Mouse (Mus musculus): ENCODE results near the gene Cpxm1. TPM values are rescaled to one million over a fixed set of nuclear protein-coding genes. Genes with fewer than 3 reads are reported as not detected.

Cpxm1 gene
- polyA plus RNA-seq, 1 experiment from 2014 or later = 110 TPM

GRCm38 (mm10) chr2:130423397-130424125, 26.2 kb upstream of the Cpxm1 start:
- 17% methylated on average over 49 of the region's 49 CpGs for WGBS
- H3K27ac ChIP-seq = peak overlapping the region; percentile 92
- peak; percentile 77 for ATAC-seq (ENCODE audit: insufficient number of reproducible peaks, insufficient read depth, low FRiP score, low TSS enrichment, low read depth)

GRCm38 (mm10) chr2:130421781-130422620, 24.6 kb upstream of the Cpxm1 start:
- Histone ChIP-seq H3K9ac (no peak overlapping the region), H3K9me3 (no peaks in the 10 kb centered on the region), H3K4me2 (0 out of 2 replicates have a peak overlapping the region, but pooled peaks have one; percentile 1), H3K27ac (no peak overlapping the region), H3K27me3 (no peaks in the 10 kb centered on the region), H3K4me1 (peaks cover 38% of the 10 kb centered on the region), H3K36me3 (peaks cover 28% of the 10 kb centered on the region), H3K4me3 (no peak overlapping the region)
- no peak for ATAC-seq (ENCODE audit: insufficient number of reproducible peaks, insufficient read depth, low FRiP score, low TSS enrichment, low read depth)
- 96% methylated on average over 26 of the region's 26 CpGs for WGBS

More at GRCm38 (mm10) chr2:130423397-130424125, 26.2 kb upstream of the Cpxm1 start:
- Histone ChIP-seq H3K9ac (peak overlapping the region; percentile 92), H3K9me3 (no peaks in the 10 kb centered on the region), H3K36me3 (peaks cover 28% of the 10 kb centered on the region), H3K4me2 (peak overlapping the region; percentile 84), H3K4me3 (peak overlapping the region; percentile 84), H3K27me3 (no peaks in the 10 kb centered on the region), H3K4me1 (peaks cover 38% of the 10 kb centered on the region)

GRCm38 (mm10) chr2:130414094-130414856, 16.9 kb upstream of the Cpxm1 start:
- Histone ChIP-seq H3K4me2 (no peak overlapping the region), H3K36me3 (peaks cover 7% of the 10 kb centered on the region), H3K9ac (no peak overlapping the region), H3K27me3 (no peaks in the 10 kb centered on the region), H3K4me3 (no peak overlapping the region), H3K4me1 (peaks cover 17% of the 10 kb centered on the region), H3K27ac (no peak overlapping the region), H3K9me3 (no peaks in the 10 kb centered on the region)
- ATAC-seq (ENCODE audit: insufficient number of reproducible peaks, insufficient read depth, low FRiP score, low TSS enrichment, low read depth) = no peak
- WGBS = 73% methylated on average over 6 of the region's 6 CpGs

DNA sequence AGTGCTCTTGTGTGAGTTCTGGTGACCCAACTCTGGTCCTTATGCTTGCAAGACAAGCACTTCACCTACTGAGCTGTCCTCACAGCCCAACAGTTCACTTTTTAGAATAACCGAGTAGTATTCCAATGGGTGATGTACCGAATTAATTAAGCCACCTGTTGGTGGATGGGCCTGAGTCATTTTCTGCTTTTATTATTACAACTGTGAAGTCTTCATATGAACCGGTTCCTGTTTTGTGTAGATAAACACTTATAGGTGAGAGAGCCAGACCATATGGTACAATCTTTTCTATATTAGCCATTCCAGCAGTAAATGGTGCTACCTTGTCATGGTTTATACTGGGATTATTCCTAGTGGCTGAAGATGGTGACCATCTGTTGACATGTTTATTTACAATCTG, 15.4 kb upstream of the Cpxm1 start:
- WGBS = 84% methylated on average over 3 of the region's 3 CpGs
- H3K4me3 ChIP-seq = no peak overlapping the region
- H3K4me1 ChIP-seq = peaks cover 25% of the 10 kb centered on the region
- no peak for ATAC-seq (ENCODE audit: insufficient number of reproducible peaks, insufficient read depth, low FRiP score, low TSS enrichment, low read depth)
- peak overlapping the region; percentile 73 for H3K27ac ChIP-seq
- H3K9me3 ChIP-seq = no peaks in the 10 kb centered on the region
- no peaks in the 10 kb centered on the region for H3K27me3 ChIP-seq
- H3K4me2 ChIP-seq = no peak overlapping the region
- H3K9ac ChIP-seq = no peak overlapping the region
- H3K36me3 ChIP-seq = no peaks in the 10 kb centered on the region

DNA sequence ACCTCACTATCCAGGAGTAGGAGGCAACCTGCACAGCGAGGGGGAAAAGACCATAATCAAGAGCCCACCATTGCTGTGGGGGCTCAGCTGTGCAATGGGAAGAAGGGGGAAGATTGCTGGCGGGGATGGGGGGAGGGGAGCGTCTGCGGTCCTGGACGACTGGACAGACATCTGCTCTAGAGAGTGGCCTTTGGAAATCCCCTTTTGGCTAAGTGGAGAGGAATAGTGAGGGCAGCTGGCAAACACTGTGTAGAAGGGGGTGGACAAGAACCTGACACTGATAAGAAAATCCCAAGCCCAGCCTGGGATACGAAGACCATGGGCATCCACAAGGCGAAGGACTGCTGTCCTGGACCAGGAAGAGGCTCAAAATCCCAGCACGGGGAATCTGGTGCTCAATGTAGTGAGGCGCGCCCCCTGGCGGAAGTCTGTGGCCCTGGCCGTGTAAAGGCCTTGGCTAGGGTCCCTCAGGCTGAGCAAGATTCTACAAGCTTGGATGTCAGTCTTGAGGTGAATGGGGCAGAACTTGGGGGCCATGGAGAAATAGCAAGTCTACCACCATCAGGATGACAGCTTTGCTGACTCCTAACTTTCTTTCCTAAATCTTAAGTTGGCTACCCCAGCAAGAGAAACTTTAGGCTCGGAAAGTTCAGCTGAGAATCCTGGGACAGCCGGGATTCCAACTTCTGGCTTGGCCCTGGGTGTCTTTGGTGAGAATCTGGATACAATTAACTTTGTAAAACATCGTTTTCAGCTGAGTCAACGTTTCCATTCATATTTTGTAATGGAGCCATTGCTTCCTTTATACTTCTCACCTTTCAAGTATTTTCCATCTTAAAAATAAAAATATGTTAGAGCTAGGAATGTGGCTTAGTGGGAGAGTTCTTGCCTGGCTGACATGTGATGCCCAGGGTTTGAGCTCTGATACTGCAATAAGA, 14.5 kb upstream of the Cpxm1 start:
- H3K9ac ChIP-seq = no peak overlapping the region
- H3K4me2 ChIP-seq = no peak overlapping the region
- H3K27me3 ChIP-seq = no peaks in the 10 kb centered on the region
- H3K27ac ChIP-seq = peak overlapping the region; percentile 74
- peaks cover 33% of the 10 kb centered on the region for H3K4me1 ChIP-seq
- ATAC-seq (ENCODE audit: insufficient number of reproducible peaks, insufficient read depth, low FRiP score, low TSS enrichment, low read depth) = peak; percentile 81
- 31% methylated on average over 16 of the region's 16 CpGs for WGBS
- no peaks in the 10 kb centered on the region for H3K36me3 ChIP-seq
- no peak overlapping the region for H3K4me3 ChIP-seq
- H3K9me3 ChIP-seq = no peaks in the 10 kb centered on the region

- Histone ChIP-seq H3K9ac (no peak overlapping the region), H3K4me2 (0 out of 2 replicates have a peak overlapping the region, but pooled peaks have one; percentile 9), H3K36me3 (no peaks in the 10 kb centered on the region), H3K4me3 (no peak overlapping the region), H3K27me3 (no peaks in the 10 kb centered on the region; the same call in 1 of the 2 replicates), H3K9me3 (no peaks in the 10 kb centered on the region), H3K27ac (peak overlapping the region; percentile 72), H3K4me1 (peaks cover 34% of the 10 kb centered on the region)
- ATAC-seq (ENCODE audit: insufficient number of reproducible peaks, insufficient read depth, low FRiP score, low TSS enrichment, low read depth) = peak; percentile 53
- WGBS = 6% methylated on average over 6 of the region's 6 CpGs
Observed at GRCm38 (mm10) chr2:130408194-130408593, 10.8 kb upstream of the Cpxm1 start.

DNA sequence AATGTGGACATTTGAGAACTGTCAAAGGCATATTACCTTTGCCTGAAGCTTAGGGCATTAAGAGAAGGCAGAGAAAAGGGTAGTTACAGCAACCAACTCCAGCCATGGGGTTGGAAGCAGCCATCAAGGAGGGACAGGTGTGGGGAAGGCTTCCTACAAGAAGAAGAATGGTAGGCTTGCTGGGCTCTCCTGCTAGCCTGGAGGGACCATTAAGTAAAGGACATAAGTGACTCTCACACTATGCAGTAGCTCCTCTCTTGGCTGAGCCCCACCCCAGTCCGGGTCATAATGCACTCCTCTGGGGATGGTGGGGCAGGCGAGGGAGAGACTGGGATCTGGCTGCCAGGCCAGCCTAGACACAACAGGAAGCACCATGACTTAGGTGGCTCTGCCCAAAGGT, 8.8 kb upstream of the Cpxm1 start, which contains the start of gene Tmem239:
TSS of gene Tmem239 (plus strand) at position 301 of the 400 bp plus-strand sequence.
- Histone ChIP-seq H3K4me1 (peaks cover 20% of the 10 kb centered on the region), H3K9ac (0 out of 2 replicates have a peak within 1 kb of the TSS, but pooled peaks have one; percentile 6), H3K36me3 (no peaks in the 10 kb centered on the region), H3K4me2 (no peak within 1 kb of the TSS), H3K27me3 (no peaks in the 10 kb centered on the region; the same call in 1 of the 2 replicates), H3K9me3 (no peaks in the 10 kb centered on the region), H3K27ac (no peak within 1 kb of the TSS), H3K4me3 (no peak within 1 kb of the TSS)
- no peak for ATAC-seq (ENCODE audit: insufficient number of reproducible peaks, insufficient read depth, low FRiP score, low TSS enrichment, low read depth)
- 77% methylated on average over 2 of the region's 2 CpGs for WGBS

DNA sequence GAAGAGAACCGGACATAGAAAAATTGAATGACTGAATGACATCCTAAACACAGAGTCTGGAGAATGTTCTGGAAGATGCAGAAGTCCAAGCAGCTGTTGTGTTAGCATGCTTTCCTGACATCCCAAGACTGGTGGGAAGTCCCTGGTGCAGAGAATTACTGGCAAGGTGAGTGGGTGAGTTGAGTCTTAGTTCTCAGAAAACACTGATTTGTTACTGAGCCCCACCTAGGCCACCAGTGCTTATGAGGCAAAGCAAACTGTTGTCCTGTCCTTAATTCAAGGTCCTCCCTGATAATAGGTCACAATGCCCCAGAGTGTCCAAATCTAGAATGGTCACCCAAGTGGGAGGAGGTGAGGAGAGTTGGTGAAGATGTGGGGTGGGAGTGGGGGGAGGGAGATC, 7.6 kb upstream of the Cpxm1 start, which contains the start of the genes Gm28372 and 1700020A23Rik:
TSS of gene Gm28372 (plus strand) at position 301 of the 400 bp plus-strand sequence.
TSS of gene 1700020A23Rik (plus strand) at position 321 of the 400 bp plus-strand sequence.
- Histone ChIP-seq H3K36me3 (no peaks in the 10 kb centered on the region), H3K4me3 (no peak within 1 kb of the TSS), H3K4me2 (no peak within 1 kb of the TSS), H3K27me3 (no peaks in the 10 kb centered on the region; the same call in 1 of the 2 replicates), H3K9ac (no peak within 1 kb of the TSS), H3K9me3 (no peaks in the 10 kb centered on the region), H3K27ac (no peak within 1 kb of the TSS), H3K4me1 (peaks cover 22% of the 10 kb centered on the region)
- ATAC-seq (ENCODE audit: insufficient number of reproducible peaks, insufficient read depth, low FRiP score, low TSS enrichment, low read depth) = no peak
- 89% methylated on average over 1 of the region's 1 CpGs for WGBS

- H3K4me3 ChIP-seq = no peak overlapping the region
Observed at GRCm38 (mm10) chr2:130401891-130402290, 4.5 kb upstream of the Cpxm1 start.

GRCm38 (mm10) chr2:130400046-130400445, 2.7 kb upstream of the Cpxm1 start:
- no peak for ATAC-seq (ENCODE audit: insufficient number of reproducible peaks, insufficient read depth, low FRiP score, low TSS enrichment, low read depth)
- Histone ChIP-seq H3K36me3 (peaks cover 9% of the 10 kb centered on the region), H3K27ac (no peak overlapping the region), H3K4me1 (peaks cover 25% of the 10 kb centered on the region), H3K4me3 (no peak overlapping the region), H3K27me3 (peaks cover 3% of the 10 kb centered on the region; the same call in 1 of the 2 replicates), H3K4me2 (no peak overlapping the region), H3K9ac (no peak overlapping the region), H3K9me3 (no peaks in the 10 kb centered on the region)
- WGBS = 90% methylated on average over 1 of the region's 1 CpGs

More at GRCm38 (mm10) chr2:130401891-130402290, 4.5 kb upstream of the Cpxm1 start:
- WGBS = 79% methylated on average over 4 of the region's 4 CpGs
- Histone ChIP-seq H3K36me3 (no peaks in the 10 kb centered on the region), H3K27me3 (peaks cover 3% of the 10 kb centered on the region; the same call in 1 of the 2 replicates), H3K4me1 (peaks cover 16% of the 10 kb centered on the region), H3K9ac (no peak overlapping the region), H3K9me3 (no peaks in the 10 kb centered on the region), H3K27ac (no peak overlapping the region), H3K4me2 (no peak overlapping the region)
- ATAC-seq (ENCODE audit: insufficient number of reproducible peaks, insufficient read depth, low FRiP score, low TSS enrichment, low read depth) = no peak

All from embryonic facial prominence, embryonic 13.5 days (tissue).